In the genomic region with DNA sequence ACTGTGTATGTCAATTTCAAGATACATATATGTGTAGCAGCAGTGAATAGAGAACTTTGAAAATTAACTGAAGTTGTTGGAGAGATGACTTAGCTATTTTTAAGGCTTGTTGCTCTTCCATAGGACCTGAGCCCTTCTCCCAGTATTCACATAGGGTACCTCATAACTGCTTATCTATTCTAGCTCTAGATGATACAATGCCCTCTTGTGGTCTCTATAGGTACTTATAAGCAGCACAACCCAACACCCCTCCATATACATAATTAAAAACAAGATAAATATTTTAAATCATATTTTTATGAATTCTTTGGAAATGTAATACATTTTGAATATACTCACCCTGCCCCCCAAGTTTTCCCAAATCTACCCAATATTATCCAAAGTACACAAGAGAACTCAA, we compare ENCODE assay signal across 19 mouse cellular contexts. TPM values are rescaled to one million over a fixed set of nuclear protein-coding genes. Genes with fewer than 3 reads are reported as not detected.
A peak's percentile ranks its signal among the peaks of the same experiment; 100 is the strongest.
DNase-seq lines count a peak whose midpoint lies in the region; ATAC-seq and TF ChIP-seq lines count a peak whose summit lies in the region.
"Had no signal": no experiment of that assay in that cellular context is flagged by ENCODE, and none has a peak within 500 bp of the region (broad histone marks: within the 10 kb centered on the region; RNA-seq: fewer than 3 reads in every experiment).

No protein-coding gene starts in this region.

- H3K27ac ChIP-seq in kidney, postnatal 0 days = no peak overlapping the region
- H3K27ac ChIP-seq: embryonic facial prominence, embryonic 10.5 days; heart, embryonic 13.5 days; hindbrain, embryonic 15.5 days; kidney, embryonic 15.5 days; limb, embryonic 10.5 days; midbrain, embryonic 12.5 days; neural tube, embryonic 12.5 days had no signal

- no peaks in the 10 kb centered on the region for H3K9me3 ChIP-seq in kidney, postnatal 0 days (replicated peaks; ENCODE audit: low read length)
- H3K9me3 ChIP-seq: embryonic facial prominence, embryonic 10.5 days; heart, embryonic 13.5 days; hindbrain, embryonic 15.5 days; kidney, embryonic 15.5 days; limb, embryonic 10.5 days; midbrain, embryonic 12.5 days; neural tube, embryonic 12.5 days had no signal

- no peaks in the 10 kb centered on the region for H3K27me3 ChIP-seq in kidney, postnatal 0 days (ENCODE audit: insufficient read depth, low read length)
- H3K27me3 ChIP-seq: hindbrain, embryonic 15.5 days; midbrain, embryonic 12.5 days; neural tube, embryonic 12.5 days had no signal

- no peaks in the 10 kb centered on the region for H3K4me1 ChIP-seq in kidney, postnatal 0 days (replicated peaks; ENCODE audit: insufficient read depth, low read length)
- H3K4me1 ChIP-seq: heart, embryonic 13.5 days; kidney, embryonic 15.5 days had no signal

- peak; percentile 52 for DNase-seq in cerebellum, adult 9-10 months
- DNase-seq in cerebellum, adult 8-10 months = no peak
- peak; percentile 40 for DNase-seq in kidney, postnatal 0 days (ENCODE audit: low spot score)
- no peak for DNase-seq in kidney, postnatal 36 days
- peak; percentile 35 for DNase-seq in 3T3-L1 (ENCODE audit: low read depth, low spot score)
- no peak for DNase-seq in heart, adult 11 months
- DNase-seq: adrenal gland, adult 2 months; lung, postnatal 10 days; spleen, adult 18-20 months had no signal

- H3K4me3 ChIP-seq in kidney, postnatal 0 days (replicated peaks; ENCODE audit: low read depth, low read length) = no peak overlapping the region
- H3K4me3 ChIP-seq: embryonic facial prominence, embryonic 10.5 days; heart, embryonic 13.5 days; hindbrain, embryonic 15.5 days; kidney, embryonic 15.5 days; limb, embryonic 10.5 days; midbrain, embryonic 12.5 days; neural tube, embryonic 12.5 days had no signal

- H3K4me2 ChIP-seq in kidney, postnatal 0 days (ENCODE audit: low read length) = no peak overlapping the region
- H3K4me2 ChIP-seq: heart, embryonic 13.5 days; hindbrain, embryonic 15.5 days; kidney, embryonic 15.5 days; midbrain, embryonic 12.5 days; neural tube, embryonic 12.5 days had no signal

- no peak for ATAC-seq in kidney, postnatal 0 days (replicated peaks; ENCODE audit: low FRiP score, low read depth)
- peak; percentile 66; the same call in 1 of the 2 replicates for ATAC-seq in common myeloid progenitor, adult 5-6 weeks (replicated peaks; ENCODE audit: low read depth, poor library complexity, severe bottlenecking)
- no peak for ATAC-seq in cerebellum, adult (ENCODE audit: insufficient number of reproducible peaks, low FRiP score, low TSS enrichment)

- H3K9ac ChIP-seq in kidney, postnatal 0 days (ENCODE audit: low read depth, low read length) = no peak overlapping the region
- H3K9ac ChIP-seq: heart, embryonic 13.5 days; hindbrain, embryonic 15.5 days; kidney, embryonic 15.5 days; midbrain, embryonic 12.5 days; neural tube, embryonic 12.5 days had no signal

- TF ChIP-seq CTCF in kidney, postnatal 0 days (IDR thresholded peaks at IDR 0.05; ENCODE audit: low read depth) = peak; percentile 50

- no peaks in the 10 kb centered on the region for H3K36me3 ChIP-seq in kidney, postnatal 0 days (ENCODE audit: insufficient read depth, low read length)
- H3K36me3 ChIP-seq: embryonic facial prominence, embryonic 10.5 days; heart, embryonic 13.5 days; hindbrain, embryonic 15.5 days; kidney, embryonic 15.5 days; limb, embryonic 10.5 days; midbrain, embryonic 12.5 days; neural tube, embryonic 12.5 days had no signal

RNA-seq across cellular contexts. Expression of gene Pnck, which starts 3.2 kb away (rescaled TPM):
- polyA plus RNA-seq in kidney, postnatal 0 days (2015; fragmentation: Nextera tagmentation; extraction: Ambion mirVana) = 15.7 and 18.7 TPM in 2 replicates
- total RNA-seq in common myeloid progenitor, adult 5-6 weeks (2017) = 0.18 and 2.0 TPM in 2 replicates

RNA-seq across cellular contexts. Expression of gene Slc6a8, which starts 9.8 kb away (rescaled TPM):
- 12.0 and 12.2 TPM in 2 replicates for polyA plus RNA-seq in kidney, postnatal 0 days (2015; fragmentation: Nextera tagmentation; extraction: Ambion mirVana)
- total RNA-seq in common myeloid progenitor, adult 5-6 weeks (2017) = 0.15 and 0.50 TPM in 2 replicates

RNA-seq across cellular contexts. Expression of gene Dusp9, which starts 23.9 kb away (rescaled TPM):
- polyA plus RNA-seq in kidney, postnatal 0 days (2015; fragmentation: Nextera tagmentation; extraction: Ambion mirVana) = 23.5 and 25.0 TPM in 2 replicates
- total RNA-seq in common myeloid progenitor, adult 5-6 weeks (2017) = 0.78 and 1.0 TPM in 2 replicates
- total RNA-seq: gastrocnemius, adult 8-10 months had no signal

RNA-seq across cellular contexts. Expression of gene Bcap31, which starts 52.8 kb away (rescaled TPM):
- polyA plus RNA-seq in kidney, postnatal 0 days (2015; fragmentation: Nextera tagmentation; extraction: Ambion mirVana) = 285 and 288 TPM in 2 replicates
- total RNA-seq in common myeloid progenitor, adult 5-6 weeks (2017) = 169 and 218 TPM in 2 replicates

RNA-seq across cellular contexts. Expression of gene Abcd1, which starts 53.3 kb away (rescaled TPM):
- 12.3 and 14.1 TPM in 2 replicates for polyA plus RNA-seq in kidney, postnatal 0 days (2015; fragmentation: Nextera tagmentation; extraction: Ambion mirVana)
- total RNA-seq in common myeloid progenitor, adult 5-6 weeks (2017) = 12.0 and 16.9 TPM in 2 replicates

Comparison
In these comparisons a context has a peak if more than half of its experiments do, and no peak if none do; other contexts are left out.
1. DNase-seq: peak in cerebellum, adult 9-10 months (single experiment), kidney, postnatal 0 days (single experiment) and 3T3-L1 (single experiment); none in cerebellum, adult 8-10 months (single experiment), kidney, postnatal 36 days (0 of 2) and heart, adult 11 months (single experiment).